Mouse (Mus musculus) midbrain, embryonic 16.5 days (tissue): ENCODE data around the gene Ocm. TPM values are rescaled to one million over a fixed set of nuclear protein-coding genes. Genes with fewer than 3 reads are reported as not detected.

Source experiments
- ATAC-seq: fragments of 200-750 bp; cut with Nextera tagmentation; 2 replicates; pipeline ENCODE4 v1.8.0; 2017; ENCODE audit warnings: moderate TSS enrichment
- H3K27ac ChIP-seq: fragments of 300-500 bp; sonication (generic); 2 replicates; pipeline ENCODE4 v1.5.1; 2014; ENCODE audit warnings: mild to moderate bottlenecking, low read length, mixed read lengths
- H3K27me3 ChIP-seq: fragments of 300-500 bp; sonication (generic); 2 replicates; pipeline ENCODE4 v1.6.1; 2014; ENCODE audit warnings: low read depth, low read length, mixed read lengths; ENCODE audit not compliant: control insufficient read depth, insufficient read depth
- H3K36me3 ChIP-seq: fragments of 300-500 bp; sonication (generic); 2 replicates; pipeline ENCODE4 v1.6.1; 2014; ENCODE audit warnings: mild to moderate bottlenecking, low read length, moderate library complexity, mixed read lengths; ENCODE audit not compliant: control insufficient read depth, insufficient read depth
- H3K4me1 ChIP-seq: fragments of 300-500 bp; sonication (generic); 2 replicates; pipeline ENCODE4 v1.6.1; 2014; ENCODE audit warnings: mild to moderate bottlenecking, low read length, mixed read lengths; ENCODE audit not compliant: control insufficient read depth, insufficient read depth
- H3K4me2 ChIP-seq: fragments of 300-500 bp; sonication (generic); 2 replicates; pipeline ENCODE4 v1.6.1; 2014; ENCODE audit warnings: mild to moderate bottlenecking, low read length, mixed read lengths
- H3K4me3 ChIP-seq: fragments of 300-500 bp; sonication (generic); 2 replicates; pipeline ENCODE4 v1.5.1; 2014; ENCODE audit warnings: low read depth, mild to moderate bottlenecking, low read length, moderate library complexity, mixed read lengths
- H3K9ac ChIP-seq: fragments of 300-500 bp; sonication (generic); 2 replicates; pipeline ENCODE4 v1.6.1; 2014; ENCODE audit warnings: low read depth, low read length, mixed read lengths
- H3K9me3 ChIP-seq: fragments of 300-500 bp; sonication (generic); replicated peaks from 2 replicates; pipeline ENCODE4 v1.6.1; 2014; ENCODE audit warnings: mild to moderate bottlenecking, low read length, mixed read lengths; ENCODE audit not compliant: control insufficient read depth, poor library complexity, severe bottlenecking
- WGBS: fragments of 180-500 bp; shearing (Covaris S2); extraction: QIAGEN DNeasy Blood & Tissue Kit; methylation state at CpG from one replicate; pipeline ENCODE4 v1.1.7; 2014; 5-methylcytosine and 5-hydroxymethylcytosine counted together
- polyA plus RNA-seq: library from polyadenylated mRNA; unstranded; fragments of >200 nt; fragmentation: Nextera tagmentation; extraction: Ambion mirVana; gene quantifications from 2 replicates; pipeline ENCODE4 v1.2.1, GENCODE M21; 2015

The Ocm gene
- polyA plus RNA-seq, 1 experiment from 2014 or later, result not detected

GRCm38 (mm10) chr5:143992661-143993060 lies 33.8 kb downstream of the Ocm start:
- no peaks in the 10 kb centered on the region for H3K4me1 ChIP-seq
- H3K9ac ChIP-seq, result no peak overlapping the region
- peaks cover 38% of the 10 kb centered on the region for H3K36me3 ChIP-seq
- no peaks in the 10 kb centered on the region for H3K9me3 ChIP-seq
- 84% methylated on average over 10 of the region's 10 CpGs for WGBS
- no peaks in the 10 kb centered on the region for H3K27me3 ChIP-seq
- no peak for ATAC-seq
- H3K27ac ChIP-seq, result no peak overlapping the region
- no peak overlapping the region for H3K4me2 ChIP-seq
- H3K4me3 ChIP-seq, result no peak overlapping the region

- 92% methylated on average over 11 of the region's 11 CpGs for WGBS
- H3K36me3 ChIP-seq, result peaks cover 34% of the 10 kb centered on the region
- H3K4me1 ChIP-seq, result no peaks in the 10 kb centered on the region
- no peak overlapping the region for H3K4me2 ChIP-seq
- H3K27me3 ChIP-seq, result no peaks in the 10 kb centered on the region
- no peak overlapping the region for H3K9ac ChIP-seq
- H3K9me3 ChIP-seq, result no peaks in the 10 kb centered on the region
- ATAC-seq, result no peak
- H3K4me3 ChIP-seq, result no peak overlapping the region
- H3K27ac ChIP-seq, result no peak overlapping the region
Observed at GRCm38 (mm10) chr5:143990086-143990485, 36.4 kb downstream of the Ocm start.

GRCm38 (mm10) chr5:143989046-143989445 lies 37.4 kb downstream of the Ocm start:
- Histone ChIP-seq H3K9me3 (no peaks in the 10 kb centered on the region), H3K4me3 (no peak overlapping the region), H3K4me2 (no peak overlapping the region), H3K9ac (no peak overlapping the region), H3K36me3 (peaks cover 35% of the 10 kb centered on the region), H3K4me1 (no peaks in the 10 kb centered on the region), H3K27ac (no peak overlapping the region), H3K27me3 (no peaks in the 10 kb centered on the region)
- 86% methylated on average over 4 of the region's 4 CpGs for WGBS
- no peak for ATAC-seq

GRCm38 (mm10) chr5:143987596-143987995 lies 38.9 kb downstream of the Ocm start:
- 91% methylated on average over 3 of the region's 3 CpGs for WGBS
- Histone ChIP-seq H3K4me2 (no peak overlapping the region), H3K9me3 (no peaks in the 10 kb centered on the region), H3K27me3 (no peaks in the 10 kb centered on the region), H3K36me3 (peaks cover 26% of the 10 kb centered on the region), H3K9ac (no peak overlapping the region), H3K4me1 (no peaks in the 10 kb centered on the region), H3K4me3 (no peak overlapping the region), H3K27ac (no peak overlapping the region)
- ATAC-seq, result no peak

GRCm38 (mm10) chr5:143985381-143985780 lies 41.1 kb downstream of the Ocm start:
- Histone ChIP-seq H3K9ac (no peak overlapping the region), H3K36me3 (peaks cover 18% of the 10 kb centered on the region), H3K27ac (no peak overlapping the region), H3K27me3 (no peaks in the 10 kb centered on the region), H3K4me2 (no peak overlapping the region), H3K4me1 (no peaks in the 10 kb centered on the region), H3K9me3 (no peaks in the 10 kb centered on the region), H3K4me3 (no peak overlapping the region)
- no peak for ATAC-seq
- WGBS, result 90% methylated on average over 7 of the region's 7 CpGs

- ATAC-seq, result no peak
- Histone ChIP-seq H3K9ac (no peak overlapping the region), H3K4me2 (no peak overlapping the region), H3K27ac (no peak overlapping the region), H3K4me1 (no peaks in the 10 kb centered on the region), H3K9me3 (no peaks in the 10 kb centered on the region), H3K4me3 (no peak overlapping the region), H3K27me3 (no peaks in the 10 kb centered on the region), H3K36me3 (peaks cover 7% of the 10 kb centered on the region)
- 85% methylated on average over 2 of the region's 2 CpGs for WGBS
Observed at GRCm38 (mm10) chr5:143982361-143982760, 44.1 kb downstream of the Ocm start.

- H3K36me3 ChIP-seq, result peaks cover 7% of the 10 kb centered on the region
- no peaks in the 10 kb centered on the region for H3K4me1 ChIP-seq
- no peak overlapping the region for H3K4me2 ChIP-seq
- 16% methylated on average over 9 of the region's 9 CpGs for WGBS
- no peaks in the 10 kb centered on the region for H3K9me3 ChIP-seq
- H3K4me3 ChIP-seq, result no peak overlapping the region
- ATAC-seq, result no peak
- H3K27me3 ChIP-seq, result no peaks in the 10 kb centered on the region
- no peak overlapping the region for H3K9ac ChIP-seq
- no peak overlapping the region for H3K27ac ChIP-seq
Observed at GRCm38 (mm10) chr5:143980858-143981257, 45.6 kb downstream of the Ocm start.

GRCm38 (mm10) chr5:143976726-143977431 lies 49.6 kb downstream of the Ocm start:
- H3K27me3 ChIP-seq, result no peaks in the 10 kb centered on the region
- H3K9ac ChIP-seq, result no peak overlapping the region
- H3K4me3 ChIP-seq, result no peak overlapping the region
- ATAC-seq, result no peak
- no peak overlapping the region for H3K27ac ChIP-seq
- no peaks in the 10 kb centered on the region for H3K36me3 ChIP-seq
- H3K9me3 ChIP-seq, result no peaks in the 10 kb centered on the region
- 84% methylated on average over 16 of the region's 16 CpGs for WGBS
- no peaks in the 10 kb centered on the region for H3K4me1 ChIP-seq
- H3K4me2 ChIP-seq, result no peak overlapping the region

GRCm38 (mm10) chr5:143976232-143976631 lies 50.2 kb downstream of the Ocm start:
- Histone ChIP-seq H3K4me2 (no peak overlapping the region), H3K4me3 (no peak overlapping the region), H3K27ac (no peak overlapping the region), H3K9ac (no peak overlapping the region), H3K4me1 (no peaks in the 10 kb centered on the region), H3K9me3 (no peaks in the 10 kb centered on the region), H3K36me3 (no peaks in the 10 kb centered on the region), H3K27me3 (no peaks in the 10 kb centered on the region)
- ATAC-seq, result no peak
- WGBS, result 91% methylated on average over 11 of the region's 11 CpGs
